Mouse (Mus musculus) forebrain, embryonic 12.5 days (tissue): Measurements from ENCODE around the gene Fank1. TPM values are rescaled to one million over a fixed set of nuclear protein-coding genes. Genes with fewer than 3 reads are reported as not detected.
"Not testable (repeated sequence)": the region's sequence is repeated elsewhere in the genome, so short reads cannot be mapped to it uniquely, and the experiment has no call there.

Experiments
- ATAC-seq: fragments of 200-750 bp; cut with Nextera tagmentation; 2 replicates; pipeline ENCODE4 v1.8.0; 2017; ENCODE audit warnings: moderate TSS enrichment; ENCODE audit not compliant: low FRiP score
- H3K27ac ChIP-seq: fragments of 300-500 bp; sonication (generic); 2 replicates; pipeline ENCODE4 v1.5.1; 2016; ENCODE audit warnings: mild to moderate bottlenecking
- H3K27me3 ChIP-seq: fragments of 300-500 bp; sonication (generic); 2 replicates; pipeline ENCODE4 v1.6.1; 2016; ENCODE audit warnings: mild to moderate bottlenecking
- H3K36me3 ChIP-seq: fragments of 300-500 bp; sonication (generic); replicated peaks from 2 replicates; pipeline ENCODE4 v1.6.1; 2016; ENCODE audit warnings: mild to moderate bottlenecking
- H3K4me1 ChIP-seq: fragments of 300-500 bp; sonication (generic); 2 replicates; pipeline ENCODE4 v1.6.1; 2016
- H3K4me2 ChIP-seq: fragments of 300-500 bp; sonication (generic); 2 replicates; pipeline ENCODE4 v1.6.1; 2016; ENCODE audit warnings: mild to moderate bottlenecking, moderate library complexity
- H3K4me3 ChIP-seq: fragments of 300-500 bp; sonication (generic); replicated peaks from 2 replicates; pipeline ENCODE4 v1.5.1; 2016; ENCODE audit warnings: mild to moderate bottlenecking
- H3K9ac ChIP-seq: fragments of 300-500 bp; sonication (generic); 2 replicates; pipeline ENCODE4 v1.6.1; 2016; ENCODE audit warnings: mild to moderate bottlenecking
- H3K9me3 ChIP-seq: fragments of 300-500 bp; sonication (generic); 2 replicates; pipeline ENCODE4 v1.6.1; 2016
- WGBS: fragments of 180-500 bp; shearing (Covaris S2); methylation state at CpG from one replicate; pipeline ENCODE4 v1.1.7; 2016; 5-methylcytosine and 5-hydroxymethylcytosine counted together
- polyA plus RNA-seq: library from polyadenylated mRNA; unstranded; fragments of >200 nt; fragmentation: Nextera tagmentation; extraction: Ambion mirVana; gene quantifications from 2 replicates; pipeline ENCODE4 v1.2.1, GENCODE M21; 2016

The Fank1 gene
- polyA plus RNA-seq, 1 experiment from 2014 or later, result 1.5 TPM

DNA sequence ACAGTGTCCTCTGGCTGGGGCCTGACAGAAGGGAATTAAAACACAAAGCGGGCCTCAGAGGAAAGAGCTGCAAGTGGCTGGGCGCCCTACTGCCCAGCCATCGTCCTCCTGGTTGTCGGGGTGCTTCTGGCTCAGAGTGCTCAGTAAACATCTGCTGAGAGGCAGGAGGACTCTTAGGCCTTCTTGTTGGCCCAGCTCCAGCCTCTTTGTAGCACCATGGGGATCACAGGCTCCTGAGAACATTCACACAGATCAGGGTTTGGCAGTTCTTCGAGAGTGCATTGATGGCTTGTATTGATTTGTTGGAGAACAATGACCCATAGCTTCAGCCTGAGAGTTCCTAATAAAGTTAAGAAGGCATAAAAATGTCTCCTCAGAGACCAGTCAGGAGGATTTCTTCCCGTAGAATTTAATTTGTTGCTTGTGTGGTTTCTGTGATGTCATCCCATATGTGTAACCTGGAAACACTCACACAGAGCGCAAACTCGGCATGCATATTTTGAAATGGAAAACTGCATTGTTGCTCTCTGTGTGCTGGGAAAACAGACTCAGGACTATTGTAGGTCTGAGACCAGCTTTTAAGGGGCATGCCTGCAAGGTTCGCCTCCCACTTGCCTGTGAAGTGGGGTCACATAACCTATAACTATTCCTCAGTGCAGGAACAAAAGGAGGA is 108.2 kb downstream of the Fank1 start:
- not testable (repeated sequence) for H3K4me1 ChIP-seq, H3K36me3 ChIP-seq, H3K9ac ChIP-seq, H3K4me3 ChIP-seq, H3K4me2 ChIP-seq, ATAC-seq, H3K27me3 ChIP-seq, H3K9me3 ChIP-seq, H3K27ac ChIP-seq
- WGBS, result 77% methylated on average over 5 of the region's 9 CpGs

DNA sequence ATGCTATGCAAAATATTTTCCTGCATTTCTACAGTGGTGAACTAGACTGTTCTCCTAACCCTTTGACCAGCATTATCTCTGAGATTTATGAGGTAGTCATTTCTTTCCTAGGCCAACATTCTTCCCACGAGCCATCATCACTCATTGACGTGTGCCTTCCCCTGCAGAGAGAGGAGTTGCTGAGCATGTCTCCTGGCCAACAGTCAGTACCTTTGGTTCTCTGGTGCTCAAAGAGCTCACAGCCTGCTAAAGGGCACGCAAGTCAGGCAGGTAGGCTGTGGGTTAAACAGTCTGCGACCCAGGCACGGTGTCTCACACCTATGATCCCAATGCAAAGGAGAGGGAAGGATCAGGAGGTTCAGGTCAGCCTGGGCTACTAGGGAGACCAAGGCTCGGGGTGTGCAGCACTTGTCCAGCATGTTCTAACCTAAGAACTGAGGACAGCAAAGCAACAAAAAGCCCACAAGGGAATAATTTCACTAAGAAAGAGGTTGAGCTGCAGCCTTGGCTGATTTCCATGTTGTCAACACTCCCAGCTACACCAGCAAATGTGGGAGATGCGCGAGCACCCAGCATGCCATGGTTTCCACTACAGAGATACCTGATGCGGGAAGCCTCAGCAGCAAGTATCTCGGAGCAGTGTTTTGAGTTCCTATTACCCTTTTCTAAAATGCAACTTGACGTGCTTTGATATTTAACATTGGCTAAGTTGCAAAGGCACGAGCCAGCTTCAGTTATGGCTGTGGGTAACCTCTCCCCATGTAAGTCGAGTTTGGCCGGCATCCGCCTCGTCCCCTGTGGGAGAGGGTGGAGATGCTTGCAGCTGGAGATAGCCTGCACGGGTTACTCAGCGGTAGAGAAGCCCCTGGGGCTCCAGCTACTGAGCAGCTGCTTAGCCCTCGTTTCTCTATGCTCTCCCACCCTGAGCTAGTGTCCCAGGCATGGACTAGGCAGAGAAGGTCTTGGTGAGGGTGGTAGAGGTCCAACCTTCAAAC is 112.6 kb downstream of the Fank1 start:
- Histone ChIP-seq H3K9me3 (no peaks in the 10 kb centered on the region), H3K4me3 (no peak overlapping the region), H3K9ac (no peak overlapping the region), H3K27ac (no peak overlapping the region), H3K4me2 (no peak overlapping the region), H3K4me1 (no peaks in the 10 kb centered on the region), H3K27me3 (no peaks in the 10 kb centered on the region), H3K36me3 (no peaks in the 10 kb centered on the region)
- WGBS, result 87% methylated on average over 19 of the region's 19 CpGs
- ATAC-seq, result no peak

DNA sequence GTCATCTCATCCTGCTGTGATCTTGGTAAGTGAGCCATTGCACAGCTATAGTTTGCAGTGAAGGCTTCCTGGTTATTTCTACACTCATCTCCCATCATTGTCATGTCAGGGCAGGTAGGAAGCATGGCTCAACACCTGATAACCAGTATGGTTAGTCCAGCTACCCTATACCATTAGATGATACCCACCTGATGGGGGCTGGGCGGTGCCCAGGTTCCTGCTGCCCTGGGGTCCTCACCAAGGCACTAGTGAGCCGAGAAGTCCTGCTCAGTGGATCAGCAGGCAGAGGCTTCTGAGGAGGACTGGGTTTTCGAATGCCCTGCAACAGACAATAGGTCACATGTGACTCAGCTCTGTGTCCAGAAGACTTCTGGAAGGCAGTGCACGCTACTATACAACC is 113.3 kb downstream of the Fank1 start:
- 85% methylated on average over 4 of the region's 4 CpGs for WGBS
- Histone ChIP-seq H3K4me3 (no peak overlapping the region), H3K4me2 (no peak overlapping the region), H3K36me3 (no peaks in the 10 kb centered on the region), H3K9me3 (no peaks in the 10 kb centered on the region), H3K4me1 (no peaks in the 10 kb centered on the region), H3K27ac (no peak overlapping the region), H3K27me3 (no peaks in the 10 kb centered on the region), H3K9ac (no peak overlapping the region)
- no peak for ATAC-seq

DNA sequence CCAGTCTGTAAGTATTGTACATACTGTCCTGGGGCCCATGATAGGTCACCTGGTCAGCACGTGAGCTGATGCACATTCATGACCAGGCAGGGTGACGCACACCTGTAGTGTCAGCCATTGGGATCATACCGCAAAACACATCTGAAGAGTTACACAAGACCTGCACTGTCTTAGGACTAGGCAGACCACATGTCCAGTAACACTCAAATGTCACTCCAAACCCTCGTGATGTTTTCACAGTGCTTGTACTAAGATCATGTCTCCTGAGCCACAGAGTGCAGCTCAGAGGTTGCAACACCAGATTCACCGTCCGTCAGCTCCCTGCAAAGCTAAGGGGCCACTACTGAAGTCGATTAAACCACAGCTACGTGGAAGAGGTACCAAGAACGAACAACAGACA is 114.6 kb downstream of the Fank1 start:
- H3K9ac ChIP-seq, result no peak overlapping the region
- no peak overlapping the region for H3K4me2 ChIP-seq
- 91% methylated on average over 9 of the region's 9 CpGs for WGBS
- no peak overlapping the region for H3K27ac ChIP-seq
- no peak for ATAC-seq
- no peaks in the 10 kb centered on the region for H3K9me3 ChIP-seq
- no peaks in the 10 kb centered on the region for H3K36me3 ChIP-seq
- H3K4me3 ChIP-seq, result no peak overlapping the region
- no peaks in the 10 kb centered on the region for H3K4me1 ChIP-seq
- H3K27me3 ChIP-seq, result no peaks in the 10 kb centered on the region

DNA sequence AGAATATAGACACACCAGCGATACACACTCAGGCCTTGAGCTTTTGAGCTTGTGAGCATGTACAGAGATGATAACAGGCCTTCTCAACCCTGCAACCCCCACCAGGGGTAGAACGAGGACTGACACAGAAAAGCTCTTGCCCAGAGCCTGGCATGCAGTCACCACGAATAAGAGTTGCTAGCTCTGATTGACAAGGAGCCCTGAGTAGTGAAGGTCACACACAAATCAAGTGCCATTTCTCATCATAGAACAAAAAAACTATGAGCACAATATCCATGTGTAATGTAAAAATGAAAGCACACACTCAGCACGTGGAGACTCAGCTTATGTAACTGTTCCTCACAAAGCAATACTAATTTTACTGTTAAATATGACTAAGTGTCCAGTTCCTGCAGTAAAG is 115.1 kb downstream of the Fank1 start:
- H3K4me3 ChIP-seq, result no peak overlapping the region
- no peaks in the 10 kb centered on the region for H3K9me3 ChIP-seq
- no peak overlapping the region for H3K27ac ChIP-seq
- H3K4me2 ChIP-seq, result no peak overlapping the region
- no peak for ATAC-seq
- WGBS, result 83% methylated on average over 4 of the region's 4 CpGs
- no peaks in the 10 kb centered on the region for H3K4me1 ChIP-seq
- no peaks in the 10 kb centered on the region for H3K27me3 ChIP-seq
- no peak overlapping the region for H3K9ac ChIP-seq
- H3K36me3 ChIP-seq, result no peaks in the 10 kb centered on the region

DNA sequence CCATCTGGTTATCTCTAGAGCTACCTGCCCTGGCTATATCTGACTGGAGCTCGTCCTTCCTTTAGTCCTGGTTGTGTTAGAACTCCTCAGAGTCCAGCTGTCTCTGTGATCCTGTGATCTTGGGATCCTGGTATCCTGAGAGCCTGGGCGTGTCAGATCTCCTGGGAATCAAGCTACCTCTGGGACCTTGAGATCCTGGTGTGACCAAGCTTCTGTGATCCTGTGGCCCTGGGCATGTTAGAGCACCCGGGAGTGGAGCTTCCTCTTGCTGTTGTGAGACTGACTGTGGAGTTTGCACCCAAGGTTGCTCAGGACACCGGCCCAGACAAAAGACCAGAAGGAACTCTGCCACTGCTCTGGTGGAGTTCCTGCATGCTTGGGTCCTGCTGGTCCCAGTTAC is 122.7 kb downstream of the Fank1 start:
- Histone ChIP-seq H3K27ac (no peak overlapping the region), H3K9ac (no peak overlapping the region), H3K36me3 (no peaks in the 10 kb centered on the region), H3K9me3 (no peaks in the 10 kb centered on the region), H3K4me1 (no peaks in the 10 kb centered on the region), H3K27me3 (no peaks in the 10 kb centered on the region), H3K4me2 (no peak overlapping the region), H3K4me3 (no peak overlapping the region)
- 85% methylated on average over 4 of the region's 4 CpGs for WGBS
- ATAC-seq, result no peak

DNA sequence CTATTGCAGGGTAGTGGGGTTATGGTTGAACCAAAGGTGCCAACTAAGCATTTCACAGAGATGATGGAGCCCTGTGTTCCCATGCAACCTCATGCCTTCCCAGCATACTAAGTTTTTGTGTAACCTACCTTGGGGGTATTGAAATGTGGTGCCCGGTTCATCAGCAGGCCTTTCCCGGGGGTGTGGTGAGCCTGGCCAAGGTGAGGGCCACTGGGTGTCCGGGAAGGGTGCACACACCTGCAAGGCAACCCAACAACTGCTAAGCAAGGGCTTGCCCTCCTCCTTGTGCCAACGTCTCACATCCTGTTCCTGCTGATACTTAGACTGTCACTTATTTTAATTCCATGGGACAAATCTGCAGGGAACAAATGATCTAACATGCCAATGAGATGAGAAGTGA is 132.3 kb downstream of the Fank1 start:
- H3K4me3 ChIP-seq, result no peak overlapping the region
- 84% methylated on average over 4 of the region's 4 CpGs for WGBS
- H3K27ac ChIP-seq, result no peak overlapping the region
- no peaks in the 10 kb centered on the region for H3K36me3 ChIP-seq
- H3K9me3 ChIP-seq, result peaks cover 5% of the 10 kb centered on the region; the same call in 1 of the 2 replicates
- ATAC-seq, result no peak
- H3K4me1 ChIP-seq, result no peaks in the 10 kb centered on the region
- H3K9ac ChIP-seq, result no peak overlapping the region
- H3K27me3 ChIP-seq, result no peaks in the 10 kb centered on the region
- H3K4me2 ChIP-seq, result no peak overlapping the region

DNA sequence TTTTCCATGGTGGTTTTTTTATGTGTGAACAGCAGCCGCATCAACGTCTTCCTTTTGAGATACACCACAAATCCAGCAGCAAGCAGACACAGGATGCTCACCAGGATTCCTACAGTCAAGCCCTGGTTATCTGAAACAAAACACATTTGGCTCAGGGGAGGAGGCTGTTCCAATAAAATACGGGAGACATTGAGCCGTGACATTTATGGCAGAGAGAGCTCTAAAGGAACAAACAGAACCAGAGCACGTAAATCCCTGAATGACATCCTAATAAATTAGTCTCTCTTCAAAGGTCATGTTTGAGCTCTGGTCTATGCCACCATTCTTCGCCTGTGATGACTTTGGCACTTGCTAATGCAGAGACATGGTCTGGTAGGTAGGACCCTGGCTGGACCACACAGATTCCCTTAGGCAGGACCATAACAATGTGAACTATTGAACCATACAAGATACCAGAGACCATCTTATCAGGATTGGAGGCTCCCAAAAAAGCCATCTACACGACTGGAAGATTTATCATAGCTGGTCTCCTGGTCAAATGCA is 133.2 kb downstream of the Fank1 start:
- Histone ChIP-seq H3K9me3 (peaks cover 5% of the 10 kb centered on the region; the same call in 1 of the 2 replicates), H3K36me3 (no peaks in the 10 kb centered on the region), H3K27me3 (no peaks in the 10 kb centered on the region), H3K27ac (no peak overlapping the region), H3K4me1 (no peaks in the 10 kb centered on the region), H3K9ac (no peak overlapping the region), H3K4me2 (no peak overlapping the region), H3K4me3 (no peak overlapping the region)
- no peak for ATAC-seq
- 89% methylated on average over 7 of the region's 7 CpGs for WGBS

DNA sequence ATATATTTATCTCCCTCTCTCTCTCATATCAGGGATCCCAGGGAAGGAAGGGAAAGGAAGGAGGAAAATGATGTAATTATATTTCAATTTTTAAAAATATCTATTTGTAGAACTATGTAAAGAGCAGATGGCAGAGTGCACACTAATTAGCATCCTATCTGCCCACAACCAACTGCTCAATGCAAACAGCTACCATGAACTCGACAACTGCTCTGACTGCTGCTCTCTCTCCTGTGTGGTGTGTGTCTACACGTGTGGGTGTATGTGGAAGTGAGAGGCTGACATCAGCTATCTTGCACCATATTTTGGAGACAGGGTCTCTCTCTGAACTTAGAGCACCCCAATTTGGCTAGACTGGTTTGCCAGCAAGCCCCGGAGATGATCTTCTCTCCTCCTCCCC is 135.2 kb downstream of the Fank1 start:
- WGBS, result 84% methylated on average over 3 of the region's 3 CpGs
- no peaks in the 10 kb centered on the region for H3K9me3 ChIP-seq
- H3K4me1 ChIP-seq, result no peaks in the 10 kb centered on the region
- no peaks in the 10 kb centered on the region for H3K36me3 ChIP-seq
- ATAC-seq, result no peak
- H3K9ac ChIP-seq, result no peak overlapping the region
- no peak overlapping the region for H3K4me3 ChIP-seq
- no peaks in the 10 kb centered on the region for H3K27me3 ChIP-seq
- H3K4me2 ChIP-seq, result no peak overlapping the region
- no peak overlapping the region for H3K27ac ChIP-seq

DNA sequence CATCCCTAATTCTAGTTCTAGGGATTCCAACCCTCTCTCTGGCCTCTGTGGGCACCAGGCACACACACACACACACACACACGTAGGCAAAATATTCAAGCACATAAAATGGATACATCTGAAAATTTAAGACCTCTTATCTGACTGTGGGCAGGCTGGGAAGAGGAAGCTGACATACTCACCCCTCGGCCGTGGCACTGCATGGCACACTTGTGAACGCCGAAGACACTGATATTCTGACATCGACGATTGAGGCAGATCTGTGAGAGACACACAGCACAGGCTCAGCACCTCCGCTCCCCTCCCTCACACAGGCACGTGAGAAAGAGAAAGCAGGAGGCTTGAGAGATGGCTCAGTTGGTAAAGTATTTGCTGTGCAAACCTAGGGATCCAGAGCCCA is 139.6 kb downstream of the Fank1 start:
- Histone ChIP-seq H3K9me3 (no peaks in the 10 kb centered on the region), H3K27ac (no peak overlapping the region), H3K9ac (no peak overlapping the region), H3K4me2 (no peak overlapping the region), H3K4me1 (0 out of 2 replicates have a peak, but pooled peaks cover 4% of the 10 kb centered on the region), H3K4me3 (no peak overlapping the region), H3K36me3 (no peaks in the 10 kb centered on the region), H3K27me3 (no peaks in the 10 kb centered on the region)
- 93% methylated on average over 9 of the region's 9 CpGs for WGBS
- ATAC-seq, result no peak

DNA sequence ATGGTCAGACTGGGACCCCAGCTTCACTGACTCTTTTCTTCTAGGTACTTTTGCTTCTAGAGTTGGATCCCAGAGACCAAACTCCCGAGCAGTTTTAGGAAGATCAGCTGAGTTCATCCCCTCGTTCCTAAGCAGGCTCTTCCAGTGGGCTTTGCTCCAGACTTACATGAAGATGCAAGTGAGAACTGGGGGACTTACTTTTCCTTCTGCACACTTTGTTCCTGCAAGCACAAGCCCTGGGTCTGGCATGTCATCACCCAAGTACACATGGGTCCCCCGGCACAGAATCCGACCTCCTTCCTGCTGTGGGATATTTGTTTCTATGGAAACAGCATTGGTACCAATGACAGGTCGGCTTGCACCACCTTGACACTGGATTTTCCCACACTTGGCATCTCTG is 142.6 kb downstream of the Fank1 start:
- no peaks in the 10 kb centered on the region for H3K9me3 ChIP-seq
- no peak for ATAC-seq
- H3K4me1 ChIP-seq, result 0 out of 2 replicates have a peak, but pooled peaks cover 4% of the 10 kb centered on the region
- no peaks in the 10 kb centered on the region for H3K36me3 ChIP-seq
- 62% methylated on average over 5 of the region's 5 CpGs for WGBS
- H3K27ac ChIP-seq, result no peak overlapping the region
- H3K4me3 ChIP-seq, result no peak overlapping the region
- H3K4me2 ChIP-seq, result no peak overlapping the region
- H3K27me3 ChIP-seq, result no peaks in the 10 kb centered on the region
- H3K9ac ChIP-seq, result no peak overlapping the region

DNA sequence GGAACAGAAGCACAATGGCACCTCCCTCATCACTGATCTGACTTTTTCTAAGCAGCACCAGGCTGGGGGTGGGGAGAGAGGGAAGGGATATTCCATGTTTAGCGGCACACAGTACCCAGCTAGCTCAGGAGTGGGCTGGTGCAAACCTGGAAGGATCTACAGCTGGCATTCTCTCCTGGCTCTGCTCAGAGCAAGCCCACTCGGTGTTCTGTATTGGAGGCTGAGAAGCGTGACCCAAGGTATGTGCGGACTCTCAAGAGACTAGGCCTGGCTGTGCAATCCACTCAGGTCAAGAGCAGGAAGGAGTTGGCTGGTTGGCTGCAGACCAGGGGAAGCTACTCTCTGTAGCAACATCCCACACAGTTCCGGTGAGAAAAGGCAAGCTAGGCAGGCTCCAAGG is 143.3 kb downstream of the Fank1 start:
- Histone ChIP-seq H3K27me3 (no peaks in the 10 kb centered on the region), H3K36me3 (no peaks in the 10 kb centered on the region), H3K9ac (no peak overlapping the region), H3K4me2 (no peak overlapping the region), H3K9me3 (no peaks in the 10 kb centered on the region), H3K4me1 (0 out of 2 replicates have a peak, but pooled peaks cover 4% of the 10 kb centered on the region), H3K27ac (no peak overlapping the region), H3K4me3 (no peak overlapping the region)
- ATAC-seq, result no peak
- 93% methylated on average over 5 of the region's 5 CpGs for WGBS
